Mouse (Mus musculus) cerebellum, postnatal 25 days (tissue): ENCODE results near the gene Ndufb7.

Source experiments
- DNase-seq, 2 experiments: peaks; one replicate each; pipeline ENCODE4 v3.0.0; 2021; ENCODE audit warnings: mixed read lengths in 2 of 2

Ndufb7 gene

DNA sequence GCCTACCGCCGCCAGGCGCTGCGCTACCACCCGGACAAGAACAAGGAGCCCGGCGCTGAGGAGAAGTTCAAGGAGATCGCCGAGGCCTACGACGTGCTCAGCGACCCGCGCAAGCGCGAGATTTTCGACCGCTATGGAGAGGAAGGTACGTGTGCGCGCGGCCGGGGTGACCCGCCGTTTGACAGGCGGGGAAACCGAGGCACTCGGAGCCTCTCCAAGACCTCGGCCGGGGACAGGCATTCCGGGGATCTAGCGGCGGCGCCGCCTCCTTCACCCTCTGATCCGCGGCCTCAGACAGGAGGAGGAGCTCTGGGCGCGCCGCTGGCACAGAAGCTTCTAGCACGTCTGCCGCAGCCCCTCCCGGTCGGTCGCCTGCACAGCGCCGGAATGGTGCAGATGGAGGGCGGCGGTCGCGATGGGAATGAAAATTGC is 41.9 kb downstream of the Ndufb7 start:
- DNase-seq: peak in 1 of 2 experiments; percentile 83

DNA sequence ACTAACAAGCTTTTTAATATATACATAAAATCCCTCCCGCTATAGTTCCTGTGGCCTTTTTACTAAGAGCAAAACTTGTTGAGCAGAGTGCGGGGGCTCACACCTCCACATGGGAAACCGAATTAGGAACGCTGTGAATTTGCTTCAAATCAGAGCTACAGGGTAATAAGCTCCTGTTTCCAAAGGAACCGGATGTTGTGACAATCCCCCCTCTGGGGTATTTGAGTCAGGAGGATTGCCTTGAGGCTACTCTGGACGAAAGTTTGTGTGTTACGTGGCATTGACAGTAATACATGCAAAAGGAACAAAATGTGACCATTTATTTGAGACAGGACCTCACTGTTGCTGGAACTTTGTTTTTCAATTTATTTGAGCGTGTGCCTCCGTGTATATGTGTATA is 42.6 kb downstream of the Ndufb7 start:
- DNase-seq: peak in 1 of 2 experiments; percentile 2

DNA sequence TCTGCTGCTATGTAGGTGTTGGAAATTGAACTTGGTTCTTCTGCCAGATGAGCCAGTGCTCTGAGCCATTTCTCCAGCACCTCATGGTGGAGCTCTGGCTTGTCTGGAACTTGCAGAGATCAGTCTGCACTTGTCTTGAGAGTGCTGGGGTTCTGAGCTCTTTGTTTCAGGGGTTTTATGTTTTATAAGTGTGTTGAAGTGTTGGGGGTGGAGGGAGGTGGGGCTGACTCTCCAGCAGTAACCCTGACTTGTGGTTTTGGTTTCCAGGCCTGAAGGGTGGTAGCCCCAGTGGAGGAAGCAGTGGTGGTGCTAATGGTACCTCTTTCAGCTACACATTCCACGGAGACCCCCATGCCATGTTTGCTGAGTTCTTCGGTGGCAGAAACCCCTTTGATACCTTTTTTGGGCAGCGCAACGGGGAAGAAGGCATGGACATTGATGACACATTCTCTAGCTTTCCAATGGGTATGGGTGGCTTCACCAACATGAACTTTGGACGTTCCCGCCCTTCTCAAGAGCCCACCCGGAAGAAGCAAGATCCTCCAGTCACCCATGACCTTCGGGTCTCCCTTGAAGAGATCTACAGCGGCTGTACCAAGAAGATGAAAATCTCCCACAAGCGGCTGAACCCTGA is 43.2 kb downstream of the Ndufb7 start:
- DNase-seq: no peak

DNA sequence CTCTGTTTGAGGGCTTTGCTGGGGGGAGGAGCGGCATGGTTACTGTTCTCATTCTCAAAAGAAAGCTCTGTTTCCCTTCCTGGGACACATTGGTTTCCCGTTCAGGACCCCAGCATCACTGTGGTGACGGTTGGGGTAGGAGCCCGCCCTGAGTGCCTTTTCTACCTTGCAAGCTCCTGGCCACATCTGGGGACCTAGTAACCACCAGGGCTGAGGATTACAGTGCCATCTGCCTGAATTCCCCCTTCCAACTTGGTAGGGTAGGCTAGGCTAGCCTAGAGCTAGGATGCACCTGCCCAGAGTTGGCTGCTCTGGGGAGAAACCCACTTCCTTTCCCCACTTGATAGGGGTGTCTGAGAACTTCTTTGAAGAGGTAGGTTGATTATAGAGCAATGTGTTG is 45.5 kb downstream of the Ndufb7 start:
- no peak for DNase-seq

DNA sequence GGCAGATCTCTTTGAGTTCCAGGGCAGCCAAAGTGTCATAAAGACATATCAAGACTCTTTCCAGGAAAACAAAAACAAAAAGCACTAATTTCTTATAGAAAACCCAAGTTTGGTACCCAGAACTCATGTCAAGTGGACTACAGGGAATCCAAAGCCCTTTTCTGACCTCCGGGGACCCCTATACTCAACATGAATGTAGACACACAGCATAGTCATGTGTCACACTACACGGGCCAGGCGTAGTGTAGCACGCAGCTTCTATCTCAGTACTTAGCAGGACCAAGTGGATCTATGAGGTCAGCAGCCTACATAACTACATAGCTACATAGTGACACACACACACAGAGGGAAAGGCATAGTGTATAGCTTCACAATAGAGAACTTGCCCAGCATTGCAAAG is 47.2 kb downstream of the Ndufb7 start:
- no peak for DNase-seq

DNA sequence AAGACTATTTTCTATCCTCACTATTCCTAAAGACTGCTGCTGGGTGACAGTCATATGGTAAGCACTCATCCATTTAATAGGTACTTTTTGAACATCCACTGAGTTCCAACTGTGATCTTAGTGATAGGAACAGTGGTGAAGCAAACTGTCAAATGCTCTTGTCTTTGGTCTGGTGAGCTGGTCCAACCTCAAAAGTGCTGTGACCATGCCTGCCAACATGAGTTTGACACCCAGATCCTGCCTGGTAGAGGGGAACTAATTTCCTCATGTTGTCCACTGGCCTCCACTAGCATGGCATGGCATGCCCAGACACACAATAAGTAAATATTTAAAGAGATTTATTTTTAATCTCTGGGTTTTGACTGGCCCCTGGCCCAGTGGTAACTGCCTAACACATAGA is 50.2 kb downstream of the Ndufb7 start:
- DNase-seq: no peak

DNA sequence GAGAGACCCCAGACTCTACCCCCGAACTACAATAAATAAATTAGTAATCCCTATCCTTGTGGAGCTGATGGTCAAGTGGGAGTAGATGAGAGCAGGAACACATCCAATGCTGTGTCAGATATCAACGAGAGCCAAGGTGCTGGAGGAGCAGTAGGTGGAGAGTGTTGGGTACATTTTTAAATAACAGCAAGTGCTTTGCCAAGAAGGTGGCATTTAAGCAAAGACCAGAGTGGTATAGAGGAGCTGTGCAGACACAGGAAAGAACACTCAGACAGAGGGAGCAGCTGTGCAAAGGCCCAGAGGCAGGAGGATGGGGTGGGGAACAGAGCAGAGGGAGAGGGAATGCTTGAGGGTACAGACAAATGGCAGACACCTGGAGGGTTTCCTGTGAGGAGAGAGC is 50.6 kb downstream of the Ndufb7 start:
- no peak for DNase-seq

DNA sequence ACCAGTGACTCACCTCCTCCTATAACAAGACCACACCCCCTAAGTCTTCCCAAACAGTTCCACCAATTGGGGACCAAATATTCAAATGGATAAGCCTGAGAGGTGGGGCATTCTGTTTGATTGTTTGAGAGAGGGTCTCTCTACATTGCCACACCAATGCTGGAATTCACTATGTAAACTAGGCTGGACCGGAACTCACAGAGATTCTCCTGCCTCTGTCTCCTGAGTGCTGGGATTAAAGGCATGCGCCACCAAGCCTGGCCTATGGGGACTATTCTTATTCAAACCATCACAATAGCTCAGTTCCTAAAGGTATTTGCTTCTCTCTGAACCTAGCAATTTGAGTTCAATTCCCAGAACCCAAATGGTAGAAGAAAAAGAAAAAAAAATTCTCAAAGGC is 52.1 kb downstream of the Ndufb7 start:
- DNase-seq: no peak

DNA sequence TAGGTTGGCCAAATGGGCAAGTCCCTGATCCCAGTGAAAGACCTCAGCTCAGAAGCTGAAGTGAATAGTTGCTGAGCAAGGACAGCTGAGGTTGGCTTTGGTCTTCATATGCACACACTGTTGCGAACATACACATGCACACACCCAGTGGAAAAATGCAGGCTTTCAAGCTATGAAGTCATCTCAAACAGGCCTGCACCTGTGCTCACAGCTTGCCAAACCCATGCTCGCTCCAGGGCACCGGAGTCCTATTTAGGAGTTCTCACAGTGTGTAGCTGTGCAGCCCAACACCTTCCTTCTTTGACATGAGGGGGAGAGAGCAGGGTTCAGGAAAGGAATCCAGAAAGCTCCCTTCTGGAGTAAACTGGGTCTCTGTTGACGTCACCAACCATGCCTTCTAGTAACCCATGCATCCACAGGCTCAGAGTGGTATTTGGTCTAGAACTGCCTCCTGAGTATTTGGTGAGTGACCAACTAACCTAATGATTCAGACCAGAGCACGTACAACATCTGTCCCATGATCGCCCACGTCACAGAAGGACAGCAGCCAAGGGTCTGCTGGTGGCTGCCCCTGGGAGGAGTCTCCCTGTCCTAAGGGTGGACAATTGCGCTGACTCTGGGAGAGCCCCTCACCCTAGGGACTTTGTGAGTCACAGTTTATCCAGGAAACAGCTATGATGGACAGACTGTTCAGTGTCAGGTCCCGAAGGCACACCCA is 53.3 kb downstream of the Ndufb7 start:
- DNase-seq: peak in 1 of 2 experiments; percentile 35
